Mouse (Mus musculus) ES-Bruce4 (cell line): ENCODE data around the gene Wnt5b.

Source experiments
- CTCF ChIP-seq: IDR thresholded peaks from one replicate; pipeline ENCODE4 v1.8.1; 2011; ENCODE audit warnings: low read depth, low read length
- EP300 ChIP-seq: IDR thresholded peaks from 2 replicates; pipeline ENCODE4 v1.6.1; 2011; ENCODE audit warnings: low read depth, low read length; ENCODE audit not compliant: insufficient read depth
- POLR2A ChIP-seq: IDR thresholded peaks from one replicate; pipeline ENCODE4 v1.8.1; 2011; ENCODE audit warnings: low read length; ENCODE audit not compliant: insufficient read depth

GRCm38 (mm10) chr6:119500086-119500485, 44.1 kb downstream of the Wnt5b start:
- no peak for TF ChIP-seq POLR2A
- TF ChIP-seq CTCF = no peak
- no peak for TF ChIP-seq EP300
